Mouse (Mus musculus): Measurements from ENCODE around the gene Mtss1l.

- TF ChIP-seq CTCF (conservative IDR thresholded peaks at IDR 0.05; ENCODE audit: insufficient read depth, insufficient read length, low read depth, low read length), result no peak
- no peak for TF ChIP-seq POLR2A (IDR thresholded peaks at IDR 0.05; ENCODE audit: low read depth, low read length)
Observed at GRCm38 (mm10) chr8:110760280-110760940, 39.1 kb downstream of the Mtss1l start.

All from kidney, adult 2 months (tissue).